ENCODE assay signal across 8 mouse cellular contexts in the genomic region with DNA sequence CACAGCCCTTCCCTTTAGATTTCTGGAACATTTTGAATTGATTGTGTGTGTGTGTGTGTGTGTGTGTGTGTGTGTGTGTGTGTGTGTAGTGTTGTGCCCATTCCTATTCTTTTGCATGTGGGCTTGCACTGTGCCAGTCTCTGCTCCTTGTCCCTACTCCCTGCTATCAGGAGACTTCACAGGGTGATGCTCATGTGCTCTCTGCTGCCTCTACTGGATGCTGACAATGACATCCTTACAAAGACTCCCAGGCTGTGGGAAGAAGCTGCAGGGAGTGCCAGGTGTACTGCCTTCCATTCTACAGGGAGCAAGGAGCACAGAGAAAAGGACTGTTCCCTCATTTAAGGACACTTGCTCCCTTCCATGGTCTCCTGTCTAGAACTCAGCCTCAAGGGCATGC. TPM values are rescaled to one million over a fixed set of nuclear protein-coding genes. Genes with fewer than 3 reads are reported as not detected.
DNase-seq lines count a peak whose midpoint lies in the region; ATAC-seq and TF ChIP-seq lines count a peak whose summit lies in the region.

No protein-coding gene starts in this region.

- no peak overlapping the region for H3K27ac ChIP-seq in hindbrain, embryonic 10.5 days
- H3K27ac ChIP-seq in hindbrain, embryonic 13.5 days = no peak overlapping the region
- H3K27ac ChIP-seq in MEL (ENCODE audit: control insufficient read depth, low read depth, low read length) = no peak overlapping the region

- no peaks in the 10 kb centered on the region for H3K79me2 ChIP-seq in MEL (ENCODE audit: control insufficient read depth, insufficient read depth, low read length, poor library complexity)

- H3K4me1 ChIP-seq in hindbrain, embryonic 10.5 days (replicated peaks) = peaks cover 19% of the 10 kb centered on the region
- peaks cover 8% of the 10 kb centered on the region; the same call in 1 of the 2 replicates for H3K4me1 ChIP-seq in hindbrain, embryonic 13.5 days (replicated peaks)
- H3K4me1 ChIP-seq in MEL (ENCODE audit: control insufficient read depth in 1 of 2, insufficient read depth in 2 of 2, low read length in 2 of 2) = no peaks in the 10 kb centered on the region

- no peak for ATAC-seq in hindbrain, embryonic 13.5 days (ENCODE audit: low FRiP score)

- TF ChIP-seq EP300 in MEL (IDR thresholded peaks at IDR 0.05; ENCODE audit: low read depth in 1 of 2, low read length in 2 of 2) = no peak

- H3K27me3 ChIP-seq in hindbrain, embryonic 10.5 days (ENCODE audit: insufficient read depth, poor library complexity, severe bottlenecking) = peaks cover 100% of the 10 kb centered on the region
- peaks cover 99% of the 10 kb centered on the region for H3K27me3 ChIP-seq in hindbrain, embryonic 13.5 days
- H3K27me3 ChIP-seq in MEL (ENCODE audit: control insufficient read depth in 1 of 2, insufficient read depth in 2 of 2, low read length in 2 of 2) = peaks cover 0 to 5% of the 10 kb centered on the region in 2 experiments; a peak in 1 of 4 replicates

- peak; percentile 39 for DNase-seq in hindbrain, embryonic 10.5 days (ENCODE audit: low spot score)
- peak; percentile 73 for DNase-seq in MEL (ENCODE audit: low read depth, low spot score)
- DNase-seq in cerebellum, adult 9-11 months = peak; percentile 37
- DNase-seq in frontal cortex, postnatal 10 days (ENCODE audit: low spot score in 2 of 2) = peak; percentile 21 to 55
- peak; percentile 36 for DNase-seq in left cerebral cortex, postnatal 4 days
- peak; percentile 31 for DNase-seq in right cerebral cortex, postnatal 25 days
- DNase-seq in urinary bladder, adult 18-20 months (ENCODE audit: low spot score in 2 of 2) = no peak

- no peak; the same call in 1 of the 2 replicates for TF ChIP-seq RAD21 in MEL (IDR thresholded peaks at IDR 0.05; ENCODE audit: low read depth, low read length)

- TF ChIP-seq CTCF in MEL (IDR thresholded peaks at IDR 0.05 in 2 of 3, conservative IDR thresholded peaks at IDR 0.05 in 1 of 3; ENCODE audit: control insufficient read depth in 1 of 3, insufficient read depth in 1 of 3, low read depth in 2 of 3, low read length in 3 of 3, poor library complexity in 1 of 3, severe bottlenecking in 1 of 3) = peak; percentile 33 to 50 (median 48)

- no peaks in the 10 kb centered on the region for H3K9me3 ChIP-seq in hindbrain, embryonic 10.5 days
- H3K9me3 ChIP-seq in hindbrain, embryonic 13.5 days = no peaks in the 10 kb centered on the region
- no peaks in the 10 kb centered on the region for H3K9me3 ChIP-seq in MEL (replicated peaks; ENCODE audit: insufficient read depth, low read length)

- H3K36me3 ChIP-seq in hindbrain, embryonic 10.5 days = no peaks in the 10 kb centered on the region
- no peaks in the 10 kb centered on the region for H3K36me3 ChIP-seq in hindbrain, embryonic 13.5 days
- H3K36me3 ChIP-seq in MEL (ENCODE audit: control insufficient read depth in 1 of 2, insufficient read depth in 2 of 2, low read length in 2 of 2) = no peaks in the 10 kb centered on the region

- TF ChIP-seq POLR2A in MEL (IDR thresholded peaks at IDR 0.05; ENCODE audit: control insufficient read depth in 1 of 2, insufficient read depth in 1 of 2, low read depth in 1 of 2, low read length in 2 of 2, poor library complexity in 1 of 2) = no peak

- H3K4me3 ChIP-seq in hindbrain, embryonic 10.5 days = no peak overlapping the region
- no peak overlapping the region for H3K4me3 ChIP-seq in hindbrain, embryonic 13.5 days
- no peak overlapping the region for H3K4me3 ChIP-seq in MEL (ENCODE audit: control insufficient read depth in 1 of 2, insufficient read depth in 1 of 2, low read depth in 2 of 2, low read length in 2 of 2)

- H3K9ac ChIP-seq in hindbrain, embryonic 13.5 days = no peak overlapping the region
- no peak overlapping the region for H3K9ac ChIP-seq in MEL (ENCODE audit: control insufficient read depth, low read depth, low read length, poor library complexity, severe bottlenecking)

- H3K4me2 ChIP-seq in hindbrain, embryonic 13.5 days = no peak overlapping the region

- intact Hi-C loops in left cerebral cortex, postnatal 4 days (cut with DNase I) = no loop called here

TF ChIP-seq in MEL, 35 proteins besides CTCF, POLR2A, EP300 and RAD21:
- no peak for TF ChIP-seq ZMIZ1 (IDR thresholded peaks at IDR 0.05; ENCODE audit: low read depth, low read length)
- TF ChIP-seq SMC3 (IDR thresholded peaks at IDR 0.05; ENCODE audit: low read depth, low read length) = peak; percentile 34
TF ChIP-seq in MEL: peak in this region for 1.

RNA-seq across cellular contexts. Expression of gene Olig2, which starts 58.4 kb away (rescaled TPM):
- polyA plus RNA-seq in hindbrain, embryonic 10.5 days (2016; fragmentation: Nextera tagmentation; extraction: Ambion mirVana) = 1.4 and 1.9 TPM in 2 replicates
- polyA plus RNA-seq in hindbrain, embryonic 13.5 days (2015; fragmentation: Nextera tagmentation; extraction: Ambion mirVana) = 4.0 and 4.4 TPM in 2 replicates
- not detected in 2 replicates for total RNA-seq in MEL (2012; rRNA removed)
- polyA plus RNA-seq in MEL (2012; ENCODE audit: insufficient read depth in 1 of 2, insufficient read length in 2 of 2, low read depth in 1 of 2, low replicate concordance in 2 of 2, missing spikeins in 1 of 2) = not detected
- total RNA-seq in left cerebral cortex, postnatal 4 days (2021) = 10 to 100 TPM; 30.9 to 34.9 TPM

Comparison
In these comparisons a context has a peak if more than half of its experiments do, and no peak if none do; other contexts are left out.
1. DNase-seq: peak in hindbrain, embryonic 10.5 days (single experiment), MEL (single experiment), cerebellum, adult 9-11 months (single experiment), frontal cortex, postnatal 10 days (2 of 2), left cerebral cortex, postnatal 4 days (single experiment) and right cerebral cortex, postnatal 25 days (single experiment); none in urinary bladder, adult 18-20 months (0 of 2).